ENCODE assay signal across 13 mouse cellular contexts in the genomic region with DNA sequence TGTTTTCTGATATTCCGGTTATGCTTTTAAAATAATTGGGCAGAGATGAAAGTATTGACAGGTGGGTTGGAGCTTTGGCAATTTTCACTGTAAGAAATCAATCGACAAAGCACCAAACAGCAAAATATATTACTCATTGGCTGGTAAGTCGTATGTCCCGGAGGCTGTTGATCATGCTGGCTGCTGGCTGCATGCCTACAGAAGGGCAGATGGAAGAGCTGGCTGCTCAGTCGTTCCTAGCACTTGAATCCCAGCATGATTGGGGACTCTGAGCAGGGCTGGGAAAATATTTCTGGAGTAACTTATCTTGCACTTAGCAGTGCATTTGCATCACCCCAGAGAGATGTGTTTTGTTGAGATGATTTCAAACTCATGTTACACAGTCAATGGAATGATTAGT.
DNase-seq lines count a peak whose midpoint lies in the region; ATAC-seq and TF ChIP-seq lines count a peak whose summit lies in the region.
"Had no signal": no experiment of that assay in that cellular context is flagged by ENCODE, and none has a peak within 500 bp of the region (broad histone marks: within the 10 kb centered on the region; RNA-seq: fewer than 3 reads in every experiment).

No protein-coding gene starts in this region.

- 69% methylated on average over 5 of the region's 5 CpGs for WGBS in embryonic facial prominence, embryonic 14.5 days
- 86% methylated on average over 5 of the region's 5 CpGs for WGBS in embryonic facial prominence, embryonic 10.5 days
- 84% methylated on average over 5 of the region's 5 CpGs for WGBS in kidney, adult 2 months

- no peaks in the 10 kb centered on the region for H3K27me3 ChIP-seq in embryonic facial prominence, embryonic 14.5 days (replicated peaks; ENCODE audit: control insufficient read depth, insufficient read depth, low read length)
- no peaks in the 10 kb centered on the region for H3K27me3 ChIP-seq in embryonic facial prominence, embryonic 10.5 days (replicated peaks; ENCODE audit: low read depth, poor library complexity, severe bottlenecking)
- no peaks in the 10 kb centered on the region for H3K27me3 ChIP-seq in kidney, adult 2 months (replicated peaks; ENCODE audit: control insufficient read depth, insufficient read depth, low read length)
- H3K27me3 ChIP-seq: liver, embryonic 13.5 days had no signal

- ATAC-seq in embryonic facial prominence, embryonic 14.5 days (ENCODE audit: low read depth) = no peak
- no peak for ATAC-seq in activated CD4-positive, CD25-positive, alpha-beta regulatory T cell, adult 4 months
- ATAC-seq: intestine, embryonic 16.5 days had no signal

- no peak for TF ChIP-seq POLR2A in kidney, adult 2 months (IDR thresholded peaks at IDR 0.05; ENCODE audit: low read depth, low read length)

- H3K4me3 ChIP-seq in embryonic facial prominence, embryonic 14.5 days (ENCODE audit: low read depth, low read length) = no peak overlapping the region
- no peak overlapping the region for H3K4me3 ChIP-seq in embryonic facial prominence, embryonic 10.5 days
- no peak overlapping the region for H3K4me3 ChIP-seq in kidney, adult 2 months (ENCODE audit: insufficient read depth, low read depth, low read length)
- H3K4me3 ChIP-seq: left cerebral cortex, adult 2 months; liver, embryonic 13.5 days; myocyte had no signal

- no peaks in the 10 kb centered on the region for H3K36me3 ChIP-seq in embryonic facial prominence, embryonic 14.5 days (ENCODE audit: control insufficient read depth, insufficient read depth, low read length)
- H3K36me3 ChIP-seq in embryonic facial prominence, embryonic 10.5 days (replicated peaks) = no peaks in the 10 kb centered on the region
- no peaks in the 10 kb centered on the region for H3K36me3 ChIP-seq in kidney, adult 2 months (ENCODE audit: control insufficient read depth, insufficient read depth, low read length)
- H3K36me3 ChIP-seq: liver, embryonic 13.5 days had no signal

- no peak overlapping the region for H3K9ac ChIP-seq in embryonic facial prominence, embryonic 14.5 days (ENCODE audit: low read depth, low read length)
- H3K9ac ChIP-seq: liver, embryonic 13.5 days had no signal

- peak; percentile 40 for DNase-seq in embryonic facial prominence, embryonic 14.5 days (ENCODE audit: low spot score)
- no peak for DNase-seq in embryonic facial prominence, embryonic 10.5 days (ENCODE audit: low spot score)
- DNase-seq in retina, postnatal 7 days (ENCODE audit: low read depth, low spot score) = peak; percentile 1
- no peak for DNase-seq in retina, postnatal 1 day
- peak; percentile 91 for DNase-seq in layer of hippocampus, adult 9-11 months
- peak; percentile 36 for DNase-seq in telencephalon, adult 2 months (ENCODE audit: low read depth, low spot score)
- no peak for DNase-seq in kidney, adult 2 months
- DNase-seq: liver, embryonic 13.5 days had no signal

- no peak for TF ChIP-seq CTCF in kidney, adult 2 months (conservative IDR thresholded peaks at IDR 0.05; ENCODE audit: insufficient read depth, insufficient read length, low read depth, low read length)

- H3K4me1 ChIP-seq in embryonic facial prominence, embryonic 14.5 days (ENCODE audit: control insufficient read depth, insufficient read depth, low read length) = no peaks in the 10 kb centered on the region
- no peaks in the 10 kb centered on the region for H3K4me1 ChIP-seq in embryonic facial prominence, embryonic 10.5 days
- no peaks in the 10 kb centered on the region for H3K4me1 ChIP-seq in kidney, adult 2 months (ENCODE audit: control insufficient read depth, insufficient read depth, low read length)
- H3K4me1 ChIP-seq: liver, embryonic 13.5 days had no signal

- no peaks in the 10 kb centered on the region for H3K9me3 ChIP-seq in embryonic facial prominence, embryonic 14.5 days (ENCODE audit: control insufficient read depth, low read length)
- H3K9me3 ChIP-seq in embryonic facial prominence, embryonic 10.5 days = no peaks in the 10 kb centered on the region
- H3K9me3 ChIP-seq: liver, embryonic 13.5 days had no signal

- H3K4me2 ChIP-seq in embryonic facial prominence, embryonic 14.5 days (ENCODE audit: low read depth, low read length) = no peak overlapping the region
- H3K4me2 ChIP-seq: liver, embryonic 13.5 days had no signal

- H3K27ac ChIP-seq in embryonic facial prominence, embryonic 14.5 days (replicated peaks; ENCODE audit: low read depth, low read length) = no peak overlapping the region
- no peak overlapping the region for H3K27ac ChIP-seq in embryonic facial prominence, embryonic 10.5 days (replicated peaks)
- no peak overlapping the region for H3K27ac ChIP-seq in kidney, adult 2 months (ENCODE audit: insufficient read depth, low read depth, low read length)
- H3K27ac ChIP-seq: left cerebral cortex, adult 2 months; liver, embryonic 13.5 days; stomach, postnatal 0 days had no signal

Comparison
In these comparisons a context has a peak if more than half of its experiments do, and no peak if none do; other contexts are left out.
1. DNase-seq: peak in embryonic facial prominence, embryonic 14.5 days (single experiment), retina, postnatal 7 days (single experiment), layer of hippocampus, adult 9-11 months (single experiment) and telencephalon, adult 2 months (single experiment); none in embryonic facial prominence, embryonic 10.5 days (single experiment), retina, postnatal 1 day (single experiment) and kidney, adult 2 months (single experiment).